Mouse (Mus musculus) mature B cell (primary cell): ENCODE measurements around the gene Vsig8.

Source experiments
- in situ Hi-C: fragments of 300-500 bp; cut with MboI; formaldehyde crosslinking; loops from 2 replicates; pipeline ENCODE4 v1.14.3; 2019

Gene Vsig8

GRCm38 (mm10) chr1:172555638-172556037, at the start of gene Vsig8:
Vsig8 (plus strand) TSS chr1:172555938.
- in situ Hi-C loops, result no loop called here

GRCm38 (mm10) chr1:172507001-172507400, 48.7 kb upstream of the Vsig8 start:
- in situ Hi-C loops, result no loop called here

GRCm38 (mm10) chr1:172507701-172508100, 48.0 kb upstream of the Vsig8 start:
- in situ Hi-C loops, result no loop called here

- in situ Hi-C loops, result no loop called here
Measured at GRCm38 (mm10) chr1:172508172-172508571, 47.6 kb upstream of the Vsig8 start.

GRCm38 (mm10) chr1:172509235-172509634, 46.5 kb upstream of the Vsig8 start:
- in situ Hi-C loops, result no loop called here

GRCm38 (mm10) chr1:172509983-172510382, 45.8 kb upstream of the Vsig8 start:
- in situ Hi-C loops, result no loop called here

GRCm38 (mm10) chr1:172510421-172510972, 45.2 kb upstream of the Vsig8 start:
- in situ Hi-C loops, result no loop called here

GRCm38 (mm10) chr1:172512962-172513361, 42.8 kb upstream of the Vsig8 start:
- in situ Hi-C loops, result no loop called here

- in situ Hi-C loops, result no loop called here
Measured at GRCm38 (mm10) chr1:172513525-172514212, 42.1 kb upstream of the Vsig8 start.

- in situ Hi-C loops, result no loop called here
Measured at GRCm38 (mm10) chr1:172514213-172514529, 41.6 kb upstream of the Vsig8 start.

GRCm38 (mm10) chr1:172514551-172515268, 41.0 kb upstream of the Vsig8 start:
- in situ Hi-C loops, result no loop called here

GRCm38 (mm10) chr1:172515396-172515795, 40.3 kb upstream of the Vsig8 start:
- in situ Hi-C loops, result no loop called here

GRCm38 (mm10) chr1:172518013-172518412, 37.7 kb upstream of the Vsig8 start:
- in situ Hi-C loops, result no loop called here

GRCm38 (mm10) chr1:172519644-172520043, 36.1 kb upstream of the Vsig8 start:
- in situ Hi-C loops, result loop anchor here (10.0 kb wide), 1 partner anchor 115 kb away; the partner anchor contains the start of gene Dusp23

GRCm38 (mm10) chr1:172520576-172521440, 34.9 kb upstream of the Vsig8 start, which contains the start of gene Cfap45:
Cfap45 (plus strand) TSS chr1:172520801.
- in situ Hi-C loops, result loop anchor here (10.0 kb wide), 1 partner anchor 114 kb away; the partner anchor contains the start of gene Dusp23

- in situ Hi-C loops, result loop anchor here (10.0 kb wide), 1 partner anchor 112 kb away; the partner anchor contains the start of gene Dusp23
Measured at GRCm38 (mm10) chr1:172522524-172522923, 33.2 kb upstream of the Vsig8 start.

GRCm38 (mm10) chr1:172523699-172524101, 32.0 kb upstream of the Vsig8 start:
- in situ Hi-C loops, result loop anchor here (10.0 kb wide), 1 partner anchor 111 kb away; the partner anchor contains the start of gene Dusp23

GRCm38 (mm10) chr1:172525027-172525764, 30.5 kb upstream of the Vsig8 start:
- in situ Hi-C loops, result loop anchor here (10.0 kb wide), 1 partner anchor 110 kb away; the partner anchor contains the start of gene Dusp23

- in situ Hi-C loops, result loop anchor here (10.0 kb wide), 1 partner anchor 109 kb away; the partner anchor contains the start of gene Dusp23
Measured at GRCm38 (mm10) chr1:172525971-172526370, 29.8 kb upstream of the Vsig8 start.

- in situ Hi-C loops, result loop anchor here (10.0 kb wide), 1 partner anchor 108 kb away; the partner anchor contains the start of gene Dusp23
Measured at GRCm38 (mm10) chr1:172526380-172527081, 29.2 kb upstream of the Vsig8 start.
